Mouse (Mus musculus): ENCODE data around the gene Polr2m.
"Not testable (repeated sequence)": the region's sequence is repeated elsewhere in the genome, so short reads cannot be mapped to it uniquely, and the experiment has no call there.

The Polr2m gene

GRCm38 (mm10) chr9:71485475-71486094 lies at the start of gene Polr2m:
Gene Polr2m (minus strand): TSS chr9:71485935.
- DNase-seq (ENCODE audit: low spot score): peak; percentile 87

- DNase-seq (ENCODE audit: low spot score): no peak
Observed at GRCm38 (mm10) chr9:71535036-71535435, 49.3 kb upstream of the Polr2m start.

DNA sequence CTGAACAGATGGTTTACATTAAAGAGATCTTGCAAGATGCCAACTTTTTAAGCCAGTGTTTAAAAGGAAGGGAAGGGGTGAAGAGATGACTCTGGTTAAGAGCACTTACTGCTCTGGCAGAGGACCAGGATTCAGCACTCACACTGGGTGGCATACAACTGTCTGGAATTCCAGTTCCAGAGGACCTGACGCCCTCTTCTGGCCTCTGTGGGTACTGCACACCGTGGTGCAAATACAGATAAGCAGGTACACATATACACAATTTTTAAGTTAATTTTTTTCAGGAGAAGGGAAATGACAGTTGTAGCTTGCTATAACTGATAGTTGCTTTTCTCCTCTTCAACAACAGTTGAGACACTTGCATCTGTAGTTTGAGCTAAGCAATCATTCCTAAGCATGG lies 44.2 kb upstream of the Polr2m start:
- no peak for DNase-seq (ENCODE audit: low spot score)

DNA sequence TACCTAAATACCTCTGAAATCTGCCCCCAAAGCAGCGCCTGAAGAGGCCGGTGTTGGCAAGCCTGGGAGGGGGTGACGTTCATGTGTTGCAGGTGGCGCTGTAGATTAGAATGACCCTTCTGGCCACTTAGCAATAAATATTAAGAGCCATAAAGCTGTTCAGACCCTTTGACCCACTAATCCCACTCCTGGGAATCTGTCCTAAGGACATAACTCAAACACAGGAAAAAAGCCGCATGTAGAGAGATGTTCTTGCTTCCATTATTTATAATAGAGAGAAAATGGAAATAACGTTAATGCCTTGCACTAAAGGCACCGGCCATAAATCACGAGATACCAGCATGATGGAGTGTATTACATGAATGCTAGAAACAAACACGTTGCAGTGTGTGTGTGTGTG lies 41.7 kb upstream of the Polr2m start:
- no peak for DNase-seq (ENCODE audit: low spot score)

GRCm38 (mm10) chr9:71523901-71524300 lies 38.2 kb upstream of the Polr2m start:
- DNase-seq (ENCODE audit: low spot score): no peak

- DNase-seq (ENCODE audit: low spot score): no peak
Observed at GRCm38 (mm10) chr9:71519836-71520235, 34.1 kb upstream of the Polr2m start.

GRCm38 (mm10) chr9:71517487-71517886 lies 31.8 kb upstream of the Polr2m start:
- no peak for DNase-seq (ENCODE audit: low spot score)

GRCm38 (mm10) chr9:71515862-71516261 lies 30.1 kb upstream of the Polr2m start:
- DNase-seq (ENCODE audit: low spot score): no peak

- DNase-seq (ENCODE audit: low spot score): no peak
Observed at GRCm38 (mm10) chr9:71513566-71513965, 27.8 kb upstream of the Polr2m start.

- no peak for DNase-seq (ENCODE audit: low spot score)
Observed at GRCm38 (mm10) chr9:71512899-71513298, 27.2 kb upstream of the Polr2m start.

DNA sequence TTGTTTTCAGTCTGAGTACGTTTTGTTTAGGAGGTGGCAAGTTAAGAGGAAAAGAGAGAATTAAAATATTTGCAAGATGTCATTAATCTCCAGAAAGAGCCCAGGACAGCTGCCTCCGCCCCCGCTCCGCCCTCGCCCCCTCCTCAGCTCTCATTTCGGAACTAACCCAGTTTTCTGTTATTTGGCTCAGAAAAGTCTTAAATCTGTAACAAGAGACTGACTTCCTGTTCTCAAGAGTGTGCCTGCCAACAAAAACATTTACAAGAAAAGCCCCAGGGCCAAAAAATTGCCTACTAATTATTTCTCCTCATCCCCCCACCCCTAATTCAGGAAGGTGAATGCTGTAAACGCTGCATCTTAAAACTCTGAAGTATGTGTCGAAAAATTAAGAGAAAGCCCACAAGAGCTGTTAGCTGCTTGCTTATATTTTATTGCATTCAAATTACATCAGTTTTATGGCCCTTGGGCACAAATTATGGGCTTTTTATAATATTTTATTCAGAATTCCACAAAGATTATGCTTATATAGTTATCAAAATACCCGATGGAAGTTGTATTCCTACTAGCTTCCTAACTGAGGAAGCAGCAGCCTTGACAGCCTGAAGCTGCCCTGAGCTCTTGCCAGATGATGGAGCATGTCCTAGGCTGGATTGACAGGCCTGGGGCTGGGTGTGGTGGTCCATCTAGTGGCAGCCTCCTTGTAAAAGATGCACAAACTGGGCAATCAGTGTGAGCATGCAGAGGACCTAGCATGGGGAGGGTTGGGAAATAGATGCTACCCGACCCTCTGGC lies 12.9 kb upstream of the Polr2m start:
- DNase-seq (ENCODE audit: low spot score): no peak

- no peak for DNase-seq (ENCODE audit: low spot score)
Observed at GRCm38 (mm10) chr9:71496637-71497036, 10.9 kb upstream of the Polr2m start.

- DNase-seq (ENCODE audit: low spot score): no peak
Observed at GRCm38 (mm10) chr9:71493771-71494170, 8.0 kb upstream of the Polr2m start.

GRCm38 (mm10) chr9:71492296-71493025 lies 6.7 kb upstream of the Polr2m start:
- no peak for DNase-seq (ENCODE audit: low spot score)

DNA sequence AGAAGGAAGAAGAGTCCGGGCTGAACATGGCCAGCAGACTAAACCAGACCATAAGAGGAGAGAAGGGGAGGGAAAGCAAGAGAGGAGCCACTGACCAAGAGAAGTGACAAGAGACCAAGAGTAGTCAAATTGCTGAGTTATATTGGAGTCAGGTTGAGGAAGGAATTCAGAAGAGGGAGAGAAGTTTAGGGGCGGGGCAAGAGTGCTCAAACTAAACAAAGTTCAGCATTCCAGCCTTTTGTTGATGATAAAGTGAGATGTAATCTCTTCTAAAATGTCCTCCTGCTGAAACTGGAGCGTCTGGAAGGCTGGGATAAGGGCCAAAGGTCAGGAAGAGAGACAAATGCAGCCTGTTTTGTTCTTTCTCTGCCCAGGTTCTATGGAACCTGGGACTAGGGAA lies 4.3 kb upstream of the Polr2m start:
- no peak for DNase-seq (ENCODE audit: low spot score)

DNA sequence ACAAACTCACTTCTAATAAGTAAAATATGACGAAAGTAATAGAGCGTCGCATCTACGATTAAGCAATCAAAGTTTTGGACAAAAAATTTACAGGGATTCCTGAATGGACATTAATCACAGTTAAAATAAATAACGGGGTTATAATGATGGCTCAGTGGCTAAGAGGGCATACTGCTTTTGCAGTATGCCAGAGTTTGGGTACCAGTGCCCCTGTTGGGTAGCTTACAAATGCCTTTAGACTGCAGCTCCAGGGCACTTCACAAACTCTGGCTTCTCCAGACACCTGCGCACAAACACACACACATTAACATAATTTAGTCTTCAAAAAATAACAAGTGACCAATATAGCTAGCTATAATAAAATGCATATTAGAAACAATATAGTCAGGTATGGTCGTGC lies 392 bp upstream of the Polr2m start:
- DNase-seq (ENCODE audit: low spot score): no peak

DNA sequence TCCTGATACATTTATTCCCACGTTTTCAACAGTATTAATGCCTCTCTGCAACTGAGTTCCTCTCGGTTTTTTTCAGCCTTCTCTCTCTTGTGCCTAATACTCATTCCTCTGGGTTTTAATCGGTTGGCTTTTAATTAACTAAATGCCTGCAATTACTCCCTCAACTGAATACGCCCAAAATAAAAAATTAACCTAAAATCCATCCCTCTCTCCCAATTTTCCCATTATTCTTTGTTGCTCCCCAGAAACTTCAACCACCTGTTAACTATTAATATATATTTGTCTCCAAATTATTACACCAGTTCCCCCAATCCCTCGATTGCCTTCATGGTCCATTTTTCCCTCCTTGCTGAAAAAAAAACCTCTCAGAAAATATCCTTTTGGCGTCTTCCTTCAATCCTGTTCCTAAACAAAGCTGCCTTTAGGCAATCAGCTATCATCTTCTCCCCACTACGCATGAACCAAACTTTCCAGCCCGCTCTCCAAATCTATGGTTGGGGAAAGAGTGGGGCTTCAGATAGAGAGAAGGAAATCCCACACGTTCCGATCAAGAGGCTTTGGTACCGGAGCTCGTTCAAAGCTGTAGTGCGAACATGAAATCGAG lies 762 bp downstream of the Polr2m start:
- DNase-seq (ENCODE audit: low spot score): no peak

GRCm38 (mm10) chr9:71483872-71484271 lies 1.9 kb downstream of the Polr2m start:
- DNase-seq (ENCODE audit: low spot score): not testable (repeated sequence)

DNA sequence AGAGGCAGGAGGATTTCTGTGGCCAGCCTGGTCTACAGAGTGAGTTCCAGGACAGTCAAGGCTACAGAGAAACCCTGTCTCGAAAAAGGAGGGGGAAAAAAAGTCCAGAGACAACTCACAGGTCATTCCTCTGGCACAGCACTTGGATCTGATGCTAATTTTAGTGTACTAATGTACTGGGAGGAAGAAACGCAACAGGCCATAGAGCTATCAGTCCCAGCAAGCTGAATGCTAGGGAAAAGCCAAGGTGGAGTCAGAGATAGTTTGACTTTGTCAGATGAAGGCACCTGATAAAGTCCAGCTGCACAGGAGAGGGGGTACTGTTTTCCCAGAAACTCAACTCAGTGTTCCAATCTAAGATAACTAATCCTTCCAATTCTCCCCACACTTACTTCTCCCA lies 5.4 kb downstream of the Polr2m start:
- no peak for DNase-seq (ENCODE audit: low spot score)

GRCm38 (mm10) chr9:71479413-71479812 lies 6.3 kb downstream of the Polr2m start:
- no peak for DNase-seq (ENCODE audit: low spot score)

DNA sequence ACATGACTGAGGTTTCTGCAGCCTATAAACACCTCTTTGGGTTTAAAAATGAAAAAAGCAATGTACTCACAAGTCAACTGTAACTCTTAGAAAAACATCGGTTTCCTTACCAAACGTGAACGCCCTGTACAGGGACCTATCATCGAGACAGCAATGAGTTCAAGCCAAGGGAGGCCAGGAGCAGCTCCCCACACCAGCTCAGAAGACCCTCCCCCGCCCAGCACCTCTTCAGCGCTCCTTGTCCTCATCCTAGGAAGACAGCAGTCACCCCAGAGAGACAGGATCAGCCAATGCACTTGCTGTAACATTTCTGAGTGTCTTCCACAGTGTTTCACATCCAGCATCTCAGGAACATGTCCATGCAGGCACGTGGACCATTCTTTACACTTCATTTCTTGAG lies 7.1 kb downstream of the Polr2m start:
- no peak for DNase-seq (ENCODE audit: low spot score)

- no peak for DNase-seq (ENCODE audit: low spot score)
Observed at GRCm38 (mm10) chr9:71476601-71477000, 9.1 kb downstream of the Polr2m start.

GRCm38 (mm10) chr9:71475536-71475935 lies 10.2 kb downstream of the Polr2m start:
- DNase-seq (ENCODE audit: low spot score): no peak
